Mouse (Mus musculus): ENCODE results near the gene Slc25a11.

DNA sequence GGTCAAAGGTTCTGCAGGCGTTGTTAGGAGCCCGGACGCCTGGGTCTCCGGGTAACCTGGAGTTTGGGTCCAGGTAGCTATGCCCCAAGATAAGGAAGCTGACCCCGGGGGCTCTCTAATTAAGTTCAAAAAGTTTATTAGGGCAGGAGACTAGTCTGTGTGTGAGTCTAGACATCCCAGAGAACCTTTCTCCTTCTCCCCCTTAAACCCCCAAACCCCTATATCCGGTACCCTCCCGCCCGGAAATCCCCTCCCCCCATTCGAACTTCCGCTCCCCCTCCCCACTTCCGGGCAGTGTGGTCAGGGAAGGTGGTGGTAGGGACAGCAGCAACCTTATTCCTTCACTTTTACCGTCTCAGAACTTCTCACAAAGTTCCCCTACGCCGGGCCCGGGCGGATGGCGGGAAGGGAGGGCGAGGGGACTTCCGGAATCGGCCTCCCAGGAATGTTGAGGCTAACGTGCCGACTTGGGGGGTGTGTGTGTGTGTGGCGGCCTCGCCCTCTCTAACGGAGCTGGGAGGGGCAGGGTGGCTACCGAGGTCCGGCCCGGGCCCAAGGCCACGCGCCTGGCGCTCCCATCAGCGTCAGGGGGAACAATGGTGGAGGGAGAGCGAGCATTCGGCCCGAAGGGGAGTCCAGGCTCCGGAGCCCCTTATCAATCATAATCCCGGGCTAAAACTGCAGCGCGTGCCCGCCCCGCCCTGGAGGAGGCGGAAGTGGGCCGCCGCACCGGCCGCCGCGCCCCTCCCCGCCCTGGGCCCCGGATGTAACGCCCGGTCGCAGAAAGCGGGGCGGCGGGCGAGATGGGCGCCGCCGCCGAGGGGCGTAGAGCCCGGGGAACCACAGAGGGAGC, 6.3 kb upstream of the Slc25a11 start:
- TF ChIP-seq CTCF (IDR thresholded peaks at IDR 0.05; ENCODE audit: low read depth, low read length), result no peak
- no peak for TF ChIP-seq TAL1 (conservative IDR thresholded peaks at IDR 0.05; ENCODE audit: low read depth, low read length)
- TF ChIP-seq GATA1 (IDR thresholded peaks at IDR 0.05; ENCODE audit: borderline replicate concordance, low read length), result no peak
- no peak for TF ChIP-seq POLR2AphosphoS5 (IDR thresholded peaks at IDR 0.05; ENCODE audit: insufficient replicate concordance, low read depth, low read length)

Data from G1E (cell line).